Mouse (Mus musculus) gastrocnemius, postnatal 4 days (tissue): ENCODE measurements at regions not wholly inside any gene's neighbourhood (a gene's known extent, or its start where the extent isn't known, plus 50 kb on each side); places are given as distances from the start of the nearest gene placed in this dataset.

ENCODE experiments used
- DNase-seq, 2 experiments: peaks; one replicate each; pipeline ENCODE4 v3.0.0; 2021 to 2022; ENCODE audit warnings: low spot score in 2 of 2, mixed read lengths in 2 of 2

- peak in 1 of 2 experiments; percentile 15 for DNase-seq
These were observed 298.8 kb downstream of the Satb1 start for GRCm38 (mm10) chr17:51534270-51534669.

GRCm38 (mm10) chr17:51528161-51528560, 304.9 kb downstream of the Satb1 start:
- DNase-seq, result no peak

- DNase-seq, result no peak
These were observed 306.2 kb downstream of the Satb1 start for GRCm38 (mm10) chr17:51526881-51527280.

- no peak for DNase-seq
These were observed 306.6 kb downstream of the Satb1 start for GRCm38 (mm10) chr17:51526464-51526863.

- DNase-seq, result no peak
These were observed 307.1 kb downstream of the Satb1 start for GRCm38 (mm10) chr17:51526021-51526420.

GRCm38 (mm10) chr17:51525219-51525618, 307.9 kb downstream of the Satb1 start:
- DNase-seq, result no peak

GRCm38 (mm10) chr17:51511917-51512316, 321.2 kb downstream of the Satb1 start:
- DNase-seq, result no peak

- no peak for DNase-seq
These were observed 321.6 kb upstream of the Tbc1d5 start for GRCm38 (mm10) chr17:51500751-51501150.

- DNase-seq, result no peak
These were observed 320.4 kb upstream of the Tbc1d5 start for GRCm38 (mm10) chr17:51499541-51499940.

- DNase-seq, result no peak
These were observed 315.9 kb upstream of the Tbc1d5 start for GRCm38 (mm10) chr17:51495038-51495437.

GRCm38 (mm10) chr17:51489386-51489785, 310.2 kb upstream of the Tbc1d5 start:
- no peak for DNase-seq

GRCm38 (mm10) chr17:51487918-51488445, 308.8 kb upstream of the Tbc1d5 start:
- DNase-seq, result no peak

- no peak for DNase-seq
These were observed 298.7 kb upstream of the Tbc1d5 start for GRCm38 (mm10) chr17:51477810-51478209.

GRCm38 (mm10) chr17:51477404-51477803, 298.3 kb upstream of the Tbc1d5 start:
- DNase-seq, result no peak

GRCm38 (mm10) chr17:51462137-51462880, 283.2 kb upstream of the Tbc1d5 start:
- DNase-seq, result no peak

GRCm38 (mm10) chr17:51461248-51461647, 282.1 kb upstream of the Tbc1d5 start:
- no peak for DNase-seq

- no peak for DNase-seq
These were observed 280.0 kb upstream of the Tbc1d5 start for GRCm38 (mm10) chr17:51459119-51459518.

GRCm38 (mm10) chr17:51415746-51416145, 236.6 kb upstream of the Tbc1d5 start:
- DNase-seq, result no peak

- DNase-seq, result no peak
These were observed 235.2 kb upstream of the Tbc1d5 start for GRCm38 (mm10) chr17:51414304-51414703.

- DNase-seq, result no peak
These were observed 234.6 kb upstream of the Tbc1d5 start for GRCm38 (mm10) chr17:51413741-51414140.

- DNase-seq, result no peak
These were observed 232.5 kb upstream of the Tbc1d5 start for GRCm38 (mm10) chr17:51411545-51412094.

- DNase-seq, result no peak
These were observed 229.7 kb upstream of the Tbc1d5 start for GRCm38 (mm10) chr17:51408894-51409293.

GRCm38 (mm10) chr17:51408367-51408766, 229.2 kb upstream of the Tbc1d5 start:
- no peak for DNase-seq
